Mouse (Mus musculus) kidney, embryonic 16.5 days (tissue): ENCODE measurements at regions not wholly inside any gene's neighbourhood (a gene's known extent, or its start where the extent isn't known, plus 50 kb on each side); places are given as distances from the start of the nearest gene placed in this dataset.

Experiments
- ATAC-seq: fragments of 200-750 bp; cut with Nextera tagmentation; 2 replicates; pipeline ENCODE4 v1.8.0; 2017; ENCODE audit warnings: moderate TSS enrichment; ENCODE audit not compliant: low FRiP score, low TSS enrichment
- H3K27ac ChIP-seq: fragments of 300-500 bp; sonication (generic); 2 replicates; pipeline ENCODE4 v1.5.1; 2014; ENCODE audit warnings: low read length
- H3K27me3 ChIP-seq: fragments of 300-500 bp; sonication (generic); 2 replicates; pipeline ENCODE4 v1.6.1; 2014; ENCODE audit warnings: low read length, control low read depth, mixed read lengths; ENCODE audit not compliant: insufficient read depth
- H3K36me3 ChIP-seq: fragments of 300-500 bp; sonication (generic); 2 replicates; pipeline ENCODE4 v1.6.1; 2014; ENCODE audit warnings: low read length, control low read depth, mixed read lengths; ENCODE audit not compliant: insufficient read depth
- H3K4me1 ChIP-seq: fragments of 300-500 bp; sonication (generic); 2 replicates; pipeline ENCODE4 v1.6.1; 2014; ENCODE audit warnings: low read length, control low read depth, mixed read lengths; ENCODE audit not compliant: insufficient read depth
- H3K4me2 ChIP-seq: fragments of 300-500 bp; sonication (generic); replicated peaks from 2 replicates; pipeline ENCODE4 v1.6.1; 2014; ENCODE audit warnings: low read depth, low read length
- H3K4me3 ChIP-seq: fragments of 300-500 bp; sonication (generic); 2 replicates; pipeline ENCODE4 v1.5.1; 2014; ENCODE audit warnings: mild to moderate bottlenecking, low read length
- H3K9ac ChIP-seq: fragments of 300-500 bp; sonication (generic); replicated peaks from 2 replicates; pipeline ENCODE4 v1.6.1; 2014; ENCODE audit warnings: low read length
- H3K9me3 ChIP-seq: fragments of 300-500 bp; sonication (generic); 2 replicates; pipeline ENCODE4 v1.6.1; 2016; ENCODE audit warnings: low read length, control low read depth
- whole genome bisulfite sequencing: fragments of 180-500 bp; shearing (Covaris S2); extraction: QIAGEN DNeasy Blood & Tissue Kit; methylation state at CpG from one replicate; pipeline ENCODE4 v1.1.7; 2014; 5-methylcytosine and 5-hydroxymethylcytosine counted together

- no peak for ATAC-seq
- no peak overlapping the region for H3K4me3 ChIP-seq
- no peaks in the 10 kb centered on the region for H3K9me3 ChIP-seq
Observed at GRCm38 (mm10) chr1:72058045-72058703, 153.9 kb downstream of the Mreg start.

GRCm38 (mm10) chr1:72054541-72054940, 157.6 kb downstream of the Mreg start:
- no peak overlapping the region for H3K4me2 ChIP-seq
- no peak overlapping the region for H3K9ac ChIP-seq
- 78% methylated on average over 1 of the region's 1 CpGs for WGBS
- H3K9me3 ChIP-seq, result no peaks in the 10 kb centered on the region
- no peaks in the 10 kb centered on the region for H3K4me1 ChIP-seq
- no peak overlapping the region for H3K4me3 ChIP-seq
- no peak overlapping the region for H3K27ac ChIP-seq
- no peak for ATAC-seq
- H3K27me3 ChIP-seq, result no peaks in the 10 kb centered on the region
- no peaks in the 10 kb centered on the region for H3K36me3 ChIP-seq

More at GRCm38 (mm10) chr1:72058045-72058703, 153.9 kb downstream of the Mreg start:
- Histone ChIP-seq H3K4me2 (no peak overlapping the region), H3K4me1 (peaks cover 5% of the 10 kb centered on the region; the same call in 1 of the 2 replicates), H3K9ac (no peak overlapping the region), H3K27ac (no peak overlapping the region), H3K27me3 (no peaks in the 10 kb centered on the region), H3K36me3 (no peaks in the 10 kb centered on the region)
- 70% methylated on average over 7 of the region's 7 CpGs for WGBS

- no peaks in the 10 kb centered on the region for H3K9me3 ChIP-seq
- ATAC-seq, result no peak
- H3K4me1 ChIP-seq, result no peaks in the 10 kb centered on the region
- H3K4me3 ChIP-seq, result no peak overlapping the region
- no peak overlapping the region for H3K9ac ChIP-seq
- H3K27me3 ChIP-seq, result no peaks in the 10 kb centered on the region
- H3K36me3 ChIP-seq, result no peaks in the 10 kb centered on the region
- WGBS, result 91% methylated on average over 3 of the region's 3 CpGs
- H3K27ac ChIP-seq, result no peak overlapping the region
- H3K4me2 ChIP-seq, result no peak overlapping the region
Observed at GRCm38 (mm10) chr1:72050858-72051257, 161.2 kb downstream of the Mreg start.

GRCm38 (mm10) chr1:72046072-72046471, 166.0 kb downstream of the Mreg start:
- no peak for ATAC-seq
- WGBS, result 76% methylated on average over 2 of the region's 2 CpGs
- Histone ChIP-seq H3K27me3 (no peaks in the 10 kb centered on the region), H3K9me3 (no peaks in the 10 kb centered on the region), H3K36me3 (no peaks in the 10 kb centered on the region), H3K4me2 (no peak overlapping the region), H3K4me1 (no peaks in the 10 kb centered on the region), H3K4me3 (no peak overlapping the region), H3K9ac (no peak overlapping the region), H3K27ac (no peak overlapping the region)

GRCm38 (mm10) chr1:72038518-72038917, 173.6 kb downstream of the Mreg start:
- no peak overlapping the region for H3K9ac ChIP-seq
- 0 out of 2 replicates have a peak, but pooled peaks cover 5% of the 10 kb centered on the region for H3K4me1 ChIP-seq
- ATAC-seq, result peak; percentile 51; the same call in 1 of the 2 replicates
- H3K9me3 ChIP-seq, result no peaks in the 10 kb centered on the region
- peak overlapping the region; percentile 22 for H3K4me2 ChIP-seq
- H3K27me3 ChIP-seq, result no peaks in the 10 kb centered on the region
- H3K36me3 ChIP-seq, result no peaks in the 10 kb centered on the region
- no peak overlapping the region for H3K27ac ChIP-seq
- H3K4me3 ChIP-seq, result peak overlapping the region; percentile 11; the same call in 1 of the 2 replicates
- WGBS, result 50% methylated on average over 9 of the region's 9 CpGs

- H3K36me3 ChIP-seq, result no peaks in the 10 kb centered on the region
- no peak overlapping the region for H3K27ac ChIP-seq
- H3K4me3 ChIP-seq, result no peak overlapping the region
- WGBS, result 44% methylated on average over 5 of the region's 5 CpGs
- H3K9me3 ChIP-seq, result no peaks in the 10 kb centered on the region
- H3K9ac ChIP-seq, result no peak overlapping the region
- 0 out of 2 replicates have a peak, but pooled peaks cover 5% of the 10 kb centered on the region for H3K4me1 ChIP-seq
- no peaks in the 10 kb centered on the region for H3K27me3 ChIP-seq
- no peak for ATAC-seq
- no peak overlapping the region for H3K4me2 ChIP-seq
Observed at GRCm38 (mm10) chr1:72036600-72036999, 175.5 kb downstream of the Mreg start.

- Histone ChIP-seq H3K4me2 (no peak overlapping the region), H3K9ac (no peak overlapping the region)
Observed at GRCm38 (mm10) chr1:72036141-72036540, 176.0 kb downstream of the Mreg start.

GRCm38 (mm10) chr1:72033941-72034340, 178.2 kb downstream of the Mreg start:
- Histone ChIP-seq H3K4me3 (no peak overlapping the region), H3K27ac (no peak overlapping the region), H3K9me3 (no peaks in the 10 kb centered on the region), H3K36me3 (no peaks in the 10 kb centered on the region), H3K27me3 (no peaks in the 10 kb centered on the region), H3K4me2 (no peak overlapping the region), H3K4me1 (peaks cover 25% of the 10 kb centered on the region), H3K9ac (no peak overlapping the region)
- 72% methylated on average over 2 of the region's 2 CpGs for WGBS
- no peak for ATAC-seq

More at GRCm38 (mm10) chr1:72036141-72036540, 176.0 kb downstream of the Mreg start:
- H3K4me3 ChIP-seq, result no peak overlapping the region
- no peaks in the 10 kb centered on the region for H3K36me3 ChIP-seq
- WGBS, result 94% methylated on average over 5 of the region's 5 CpGs
- peaks cover 6% of the 10 kb centered on the region; the same call in 1 of the 2 replicates for H3K4me1 ChIP-seq
- no peaks in the 10 kb centered on the region for H3K27me3 ChIP-seq
- no peak for ATAC-seq
- no peaks in the 10 kb centered on the region for H3K9me3 ChIP-seq
- no peak overlapping the region for H3K27ac ChIP-seq

GRCm38 (mm10) chr1:72032214-72032613, 179.9 kb downstream of the Mreg start:
- no peaks in the 10 kb centered on the region for H3K9me3 ChIP-seq
- H3K4me3 ChIP-seq, result no peak overlapping the region
- ATAC-seq, result no peak
- H3K27me3 ChIP-seq, result no peaks in the 10 kb centered on the region
- H3K9ac ChIP-seq, result no peak overlapping the region
- WGBS, result 78% methylated on average over 4 of the region's 4 CpGs
- H3K27ac ChIP-seq, result no peak overlapping the region
- H3K4me1 ChIP-seq, result peaks cover 20% of the 10 kb centered on the region
- no peak overlapping the region for H3K4me2 ChIP-seq
- no peaks in the 10 kb centered on the region for H3K36me3 ChIP-seq

GRCm38 (mm10) chr1:72030763-72031405, 181.2 kb downstream of the Mreg start:
- Histone ChIP-seq H3K27me3 (no peaks in the 10 kb centered on the region), H3K4me3 (no peak overlapping the region), H3K4me1 (peaks cover 20% of the 10 kb centered on the region), H3K4me2 (no peak overlapping the region), H3K9ac (no peak overlapping the region), H3K9me3 (no peaks in the 10 kb centered on the region), H3K27ac (peak overlapping the region; percentile 28; the same call in 1 of the 2 replicates), H3K36me3 (no peaks in the 10 kb centered on the region)
- 21% methylated on average over 8 of the region's 8 CpGs for WGBS
- peak; percentile 81 for ATAC-seq
